8 mouse cellular contexts compared by ENCODE assay signal in the genomic region with DNA sequence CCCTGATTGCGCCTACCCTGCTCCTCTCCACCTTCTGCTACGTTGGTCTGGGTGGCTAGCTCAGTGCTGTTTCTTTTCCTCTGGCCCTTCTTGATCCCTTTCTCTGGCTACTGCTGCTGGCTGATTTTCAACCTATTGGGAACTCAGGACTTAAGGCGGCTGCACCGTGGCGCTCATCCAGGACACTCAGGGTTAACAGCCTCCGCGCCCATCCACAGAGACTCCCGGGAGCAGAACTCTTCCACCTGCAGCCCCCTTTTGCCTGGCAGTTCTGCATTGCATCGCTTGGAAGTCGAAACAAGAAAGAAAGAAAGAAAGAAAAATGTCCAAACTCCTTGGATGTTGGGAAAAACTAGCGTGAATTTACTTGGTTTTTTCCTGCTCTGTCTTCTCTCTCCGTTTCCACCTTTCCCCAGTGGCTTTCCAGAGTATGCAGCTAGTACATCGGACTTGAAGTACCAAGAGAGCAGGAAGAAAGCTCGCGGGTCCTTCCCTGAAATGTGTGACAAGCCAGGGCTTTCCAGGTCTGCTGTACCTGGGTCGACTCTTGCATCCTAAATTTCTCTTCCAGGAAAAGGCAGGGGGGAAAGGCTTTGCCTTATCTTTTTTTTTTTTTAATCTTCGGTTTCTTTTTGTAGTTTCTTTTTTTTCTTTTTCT.
A peak's percentile ranks its signal among the peaks of the same experiment; 100 is the strongest.
DNase-seq lines count a peak whose midpoint lies in the region; ATAC-seq and TF ChIP-seq lines count a peak whose summit lies in the region.

No protein-coding gene starts in this region.

- H3K27ac ChIP-seq in heart, embryonic 13.5 days (replicated peaks) = no peak overlapping the region
- H3K27ac ChIP-seq in ES-E14 (ENCODE audit: insufficient read depth, low read depth, low read length, poor library complexity, severe bottlenecking) = no peak overlapping the region
- peak overlapping the region; percentile 45; the same call in 1 of the 2 replicates for H3K27ac ChIP-seq in forebrain, embryonic 15.5 days (replicated peaks)
- H3K27ac ChIP-seq in liver, postnatal 0 days (ENCODE audit: low read depth) = no peak overlapping the region

- H3K9me3 ChIP-seq in heart, embryonic 13.5 days = no peaks in the 10 kb centered on the region
- H3K9me3 ChIP-seq in ES-E14 (ENCODE audit: control insufficient read depth, insufficient read depth, low read depth, low read length) = no peaks in the 10 kb centered on the region
- no peaks in the 10 kb centered on the region for H3K9me3 ChIP-seq in forebrain, embryonic 15.5 days
- H3K9me3 ChIP-seq in liver, postnatal 0 days (ENCODE audit: low read length) = no peaks in the 10 kb centered on the region

- H3K9ac ChIP-seq in heart, embryonic 13.5 days = peak overlapping the region; percentile 69
- H3K9ac ChIP-seq in ES-E14 (ENCODE audit: insufficient read depth, low read depth, low read length, poor library complexity, severe bottlenecking) = peak overlapping the region; percentile 34; the same call in 1 of the 2 replicates
- H3K9ac ChIP-seq in forebrain, embryonic 15.5 days (replicated peaks) = peak overlapping the region; percentile 50
- H3K9ac ChIP-seq in liver, postnatal 0 days (replicated peaks) = no peak overlapping the region

- intact Hi-C loops in heart, postnatal 10 days (cut with DNase I) = no loop called here

- TF ChIP-seq EP300 in liver, postnatal 0 days (IDR thresholded peaks at IDR 0.05; ENCODE audit: low read depth) = no peak

- peak overlapping the region; percentile 55 for H3K4me3 ChIP-seq in heart, embryonic 13.5 days
- H3K4me3 ChIP-seq in ES-E14 (ENCODE audit: insufficient read depth in 1 of 2, low read depth in 1 of 2, low read length in 2 of 2, poor library complexity in 1 of 2, severe bottlenecking in 1 of 2) = peak overlapping the region; percentile 67 to 72
- H3K4me3 ChIP-seq in forebrain, embryonic 15.5 days = peak overlapping the region; percentile 47
- no peak overlapping the region for H3K4me3 ChIP-seq in liver, postnatal 0 days (ENCODE audit: low read depth, low read length)

- H3K4me2 ChIP-seq in heart, embryonic 13.5 days = peak overlapping the region; percentile 79
- peak overlapping the region; percentile 85 for H3K4me2 ChIP-seq in forebrain, embryonic 15.5 days (replicated peaks)
- peak overlapping the region; percentile 46 for H3K4me2 ChIP-seq in liver, postnatal 0 days (ENCODE audit: low read depth, low read length)

- H3K27me3 ChIP-seq in heart, embryonic 13.5 days (replicated peaks) = peaks cover 35% of the 10 kb centered on the region
- 0 out of 2 replicates have a peak, but pooled peaks cover 4% of the 10 kb centered on the region for H3K27me3 ChIP-seq in forebrain, embryonic 15.5 days
- H3K27me3 ChIP-seq in liver, postnatal 0 days (ENCODE audit: insufficient read depth, low read length) = peaks cover 22% of the 10 kb centered on the region

- peaks cover 14% of the 10 kb centered on the region for H3K4me1 ChIP-seq in heart, embryonic 13.5 days
- H3K4me1 ChIP-seq in ES-E14 (ENCODE audit: control insufficient read depth in 2 of 2, insufficient read depth in 2 of 2, low read length in 2 of 2, poor library complexity in 1 of 2) = no peaks in the 10 kb centered on the region; a peak in 1 of 4 replicates
- H3K4me1 ChIP-seq in forebrain, embryonic 15.5 days = peaks cover 44% of the 10 kb centered on the region
- 0 out of 2 replicates have a peak, but pooled peaks cover 3% of the 10 kb centered on the region for H3K4me1 ChIP-seq in liver, postnatal 0 days (ENCODE audit: insufficient read depth)

- ATAC-seq in heart, embryonic 13.5 days (ENCODE audit: extremely low read depth, insufficient number of reproducible peaks, low FRiP score, low TSS enrichment) = 0 out of 2 replicates have a peak, but pooled peaks have one; percentile 9
- ATAC-seq in forebrain, embryonic 15.5 days (replicated peaks) = peak; percentile 33
- no peak for ATAC-seq in liver, postnatal 0 days
- ATAC-seq in erythroblast, adult 5-6 weeks (replicated peaks; ENCODE audit: low FRiP score, poor library complexity, severe bottlenecking) = no peak

- 2% methylated on average over 17 of the region's 17 CpGs for WGBS in heart, embryonic 13.5 days
- under 1% methylated on average over 17 of the region's 17 CpGs for WGBS in forebrain, embryonic 15.5 days
- 1% methylated on average over 17 of the region's 17 CpGs for WGBS in liver, postnatal 0 days (ENCODE audit: insufficient replicate concordance)

- no peak for DNase-seq in heart, postnatal 10 days
- no peak for DNase-seq in ES-E14 (ENCODE audit: low read depth, low spot score)
- DNase-seq in liver, postnatal 0 days = no peak
- DNase-seq in embryo, embryonic 11 days = no peak
- no peak for DNase-seq in right cerebral cortex, adult 2 months (ENCODE audit: low spot score in 2 of 2)

- in situ Hi-C loops in ES-E14 (cut with MboI; ENCODE audit: low sequenced_read_pairs in 2 of 2, unreplicated experiment in 2 of 2) = no loop called here

- no peaks in the 10 kb centered on the region for H3K36me3 ChIP-seq in heart, embryonic 13.5 days
- H3K36me3 ChIP-seq in ES-E14 (ENCODE audit: control insufficient read depth, insufficient read depth, low read length, poor library complexity, severe bottlenecking) = no peaks in the 10 kb centered on the region
- H3K36me3 ChIP-seq in forebrain, embryonic 15.5 days = no peaks in the 10 kb centered on the region
- no peaks in the 10 kb centered on the region for H3K36me3 ChIP-seq in liver, postnatal 0 days (replicated peaks; ENCODE audit: insufficient read depth, low read length)

- no peak for TF ChIP-seq CTCF in liver, postnatal 0 days (IDR thresholded peaks at IDR 0.05; ENCODE audit: low read depth)

TF ChIP-seq in ES-E14, 5 proteins besides CTCF, POLR2A, EP300 and RAD21:
- TF ChIP-seq MAFK (IDR thresholded peaks at IDR 0.05; ENCODE audit: insufficient read depth, low read depth, low read length) (no peak), ZNF384 (IDR thresholded peaks at IDR 0.05; ENCODE audit: low read depth, low read length) (no peak), HCFC1 (IDR thresholded peaks at IDR 0.05; ENCODE audit: borderline replicate concordance, insufficient read depth, low read length) (no peak), ZC3H11A (IDR thresholded peaks at IDR 0.05; ENCODE audit: borderline replicate concordance, low read depth, low read length) (no peak), CHD2 (IDR thresholded peaks at IDR 0.05; ENCODE audit: low read depth, low read length) (no peak)

Comparison
In these comparisons a context has a peak if more than half of its experiments do, and no peak if none do; other contexts are left out.
1. ATAC-seq: peak in heart, embryonic 13.5 days (single experiment) and forebrain, embryonic 15.5 days (single experiment); none in liver, postnatal 0 days (single experiment) and erythroblast, adult 5-6 weeks (single experiment).
2. Peak in every context shown above with its lines, with median percentiles within 50 percentile points of each other: H3K4me2 ChIP-seq.